Mouse (Mus musculus) hematopoietic stem cell, adult 5-6 weeks (primary cell): ENCODE data around the gene Sf3a2. TPM values are rescaled to one million over a fixed set of nuclear protein-coding genes. Genes with fewer than 3 reads are reported as not detected.

Experiments
- total RNA-seq: library from RNA; stranded (forward); fragments of 172-1452, 232-1000 nt; gene quantifications from 2 replicates; pipeline ENCODE4 v1.2.3, GENCODE M21; 2017

Gene Sf3a2
- total RNA-seq, 1 experiment from 2014 or later = 24.7 TPM

Other genes with a start within 250 kb of the Sf3a2 start
- 13.9 and 19.2 TPM in 2 replicates for gene Rexo1, start 236.6 kb upstream of the Sf3a2 start, total RNA-seq
- gene Klf16, start 220.9 kb upstream of the Sf3a2 start, total RNA-seq = 5.3 and 9.9 TPM in 2 replicates
- 16.3 and 20.9 TPM in 2 replicates for gene Abhd17a, start 207.9 kb upstream of the Sf3a2 start, total RNA-seq
- gene Scamp4, start 195.3 kb upstream of the Sf3a2 start, total RNA-seq = 7.4 and 9.6 TPM in 2 replicates
- gene Adat3, start 195.3 kb upstream of the Sf3a2 start, total RNA-seq = 0.94 TPM in 1 of 2 replicates, not detected in the other
- gene Gm49322, start 192.2 kb upstream of the Sf3a2 start, total RNA-seq = 0.31 and 0.60 TPM in 2 replicates
- gene Csnk1g2, start 175.4 kb upstream of the Sf3a2 start, total RNA-seq = 184 and 239 TPM in 2 replicates
- 13.6 and 35.8 TPM in 2 replicates for gene Btbd2, start 141.1 kb upstream of the Sf3a2 start, total RNA-seq
- 52.4 and 75.9 TPM in 2 replicates for gene Mknk2, start 120.1 kb upstream of the Sf3a2 start, total RNA-seq
- gene Mob3a, start 96.2 kb upstream of the Sf3a2 start, total RNA-seq = 81.1 and 92.3 TPM in 2 replicates
- 9.5 and 10.4 TPM in 2 replicates for gene Izumo4, start 96.0 kb upstream of the Sf3a2 start, total RNA-seq
- gene Ap3d1, start 55.9 kb upstream of the Sf3a2 start, total RNA-seq = 37.7 and 45.2 TPM in 2 replicates
- gene Dot1l, start 43.0 kb upstream of the Sf3a2 start, total RNA-seq = 12.0 and 13.0 TPM in 2 replicates
- 35.8 and 45.6 TPM in 2 replicates for gene Plekhj1, start 428 bp downstream of the Sf3a2 start, total RNA-seq
- gene Amh, start 7.0 kb downstream of the Sf3a2 start, total RNA-seq = 0.15 TPM in 1 of 2 replicates, not detected in the other
- 0.50 and 0.94 TPM in 2 replicates for gene Jsrp1, start 15.3 kb downstream of the Sf3a2 start, total RNA-seq
- 154 and 289 TPM in 2 replicates for gene Oaz1, start 28.5 kb downstream of the Sf3a2 start, total RNA-seq
- gene Lingo3, start 45.8 kb downstream of the Sf3a2 start, total RNA-seq = 0.30 TPM in 1 of 2 replicates, not detected in the other
- 202 and 278 TPM in 2 replicates for gene Lsm7, start 57.0 kb downstream of the Sf3a2 start, total RNA-seq
- gene Sppl2b, start 57.1 kb downstream of the Sf3a2 start, total RNA-seq = 14.1 and 30.1 TPM in 2 replicates
- gene Tmprss9, start 73.7 kb downstream of the Sf3a2 start, total RNA-seq = not detected in 2 replicates
- gene Timm13, start 102.8 kb downstream of the Sf3a2 start, total RNA-seq = 22.3 and 48.7 TPM in 2 replicates
- gene Lmnb2, start 120.0 kb downstream of the Sf3a2 start, total RNA-seq = 34.0 and 35.9 TPM in 2 replicates
- gene Gadd45b, start 131.9 kb downstream of the Sf3a2 start, total RNA-seq = 24.2 and 25.4 TPM in 2 replicates
- gene Gng7, start 216.7 kb downstream of the Sf3a2 start, total RNA-seq = 0.50 and 0.75 TPM in 2 replicates
- not detected in 2 replicates for gene Diras1, start 227.5 kb downstream of the Sf3a2 start, total RNA-seq
- gene Slc39a3, start 239.2 kb downstream of the Sf3a2 start, total RNA-seq = 6.9 and 7.2 TPM in 2 replicates